Mouse (Mus musculus): ENCODE measurements at regions not wholly inside any gene's neighbourhood (a gene's known extent, or its start where the extent isn't known, plus 50 kb on each side); places are given as distances from the start of the nearest gene placed in this dataset.
"Not testable (repeated sequence)": the region's sequence is repeated elsewhere in the genome, so short reads cannot be mapped to it uniquely, and the experiment has no call there.

DNA sequence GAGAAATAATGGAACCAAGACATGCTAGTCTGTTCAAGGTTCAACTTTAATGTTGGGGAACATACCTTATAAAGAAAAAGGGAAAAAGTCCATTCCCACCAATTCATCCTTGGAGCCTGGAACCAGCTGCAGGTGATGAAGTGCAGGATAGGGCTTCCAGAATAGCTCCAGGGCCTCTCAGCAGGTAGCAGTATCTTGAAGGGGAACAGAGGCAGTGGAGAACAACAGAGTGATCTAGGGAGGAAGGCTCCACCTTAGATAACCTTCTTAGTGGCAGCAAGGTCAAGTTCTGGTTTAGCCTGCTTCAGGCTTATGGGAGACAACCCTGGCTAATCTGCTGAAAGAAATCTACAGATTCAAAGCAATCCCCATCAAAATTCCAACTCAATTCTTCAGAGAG, 161.8 kb upstream of the Ngly1 start:
- H3K36me3 ChIP-seq (replicated peaks; ENCODE audit: control insufficient read depth, insufficient read depth); H3K4me3 ChIP-seq (replicated peaks; ENCODE audit: low read length); H3K4me1 ChIP-seq (replicated peaks; ENCODE audit: control insufficient read depth, insufficient read depth, low read length); H3K27ac ChIP-seq; ATAC-seq (ENCODE audit: low FRiP score); H3K9me3 ChIP-seq (ENCODE audit: control insufficient read depth, low read length); DNase-seq (ENCODE audit: low spot score); H3K27me3 ChIP-seq (ENCODE audit: control insufficient read depth, insufficient read depth, low read length); H3K4me2 ChIP-seq (replicated peaks); H3K9ac ChIP-seq: not testable (repeated sequence)

DNA sequence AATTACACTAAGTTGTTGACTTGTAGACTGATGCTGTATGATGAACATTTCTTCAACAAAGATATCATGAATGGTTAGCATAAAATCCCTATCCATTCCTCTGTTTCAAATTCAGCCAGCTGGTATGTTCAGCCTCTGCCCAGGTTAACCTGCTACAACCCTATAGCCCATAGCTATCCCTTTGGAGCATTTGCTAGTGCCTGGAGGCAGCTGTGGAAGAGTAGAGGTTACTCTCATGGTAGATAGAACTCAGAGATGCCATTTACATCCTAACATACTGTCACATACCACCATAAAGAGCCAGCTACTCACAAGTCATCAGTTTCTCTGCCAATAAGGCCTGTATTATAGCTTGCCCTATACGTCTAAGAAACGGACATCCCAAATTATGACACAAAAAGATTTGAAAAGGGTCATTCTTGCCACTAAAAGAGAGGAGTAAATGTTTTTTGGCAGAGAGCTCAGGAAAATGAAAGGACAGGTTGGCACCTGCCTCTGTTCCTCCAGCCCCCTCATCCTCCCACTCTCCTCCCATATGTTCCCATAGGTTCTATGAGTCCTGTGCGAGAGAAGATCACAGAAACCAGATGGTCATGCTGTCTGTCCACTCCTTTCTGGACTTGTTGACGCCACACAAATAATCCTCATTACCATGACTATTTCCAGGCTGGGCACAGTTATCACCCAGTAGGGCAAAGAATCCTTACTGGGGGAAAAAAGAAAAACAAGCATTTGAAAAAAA, 156.5 kb upstream of the Ngly1 start:
- no peak for ATAC-seq (ENCODE audit: low FRiP score)
- H3K9me3 ChIP-seq (ENCODE audit: control insufficient read depth, low read length): no peaks in the 10 kb centered on the region
- H3K4me2 ChIP-seq (replicated peaks): no peak overlapping the region
- no peaks in the 10 kb centered on the region for H3K4me1 ChIP-seq (replicated peaks; ENCODE audit: control insufficient read depth, insufficient read depth, low read length)
- H3K27ac ChIP-seq: no peak overlapping the region
- no peak overlapping the region for H3K4me3 ChIP-seq (replicated peaks; ENCODE audit: low read length)
- H3K9ac ChIP-seq: no peak overlapping the region
- 84% methylated on average over 4 of the region's 4 CpGs for WGBS
- H3K27me3 ChIP-seq (ENCODE audit: control insufficient read depth, insufficient read depth, low read length): no peaks in the 10 kb centered on the region
- DNase-seq (ENCODE audit: low spot score): no peak
- no peaks in the 10 kb centered on the region for H3K36me3 ChIP-seq (replicated peaks; ENCODE audit: control insufficient read depth, insufficient read depth)

DNA sequence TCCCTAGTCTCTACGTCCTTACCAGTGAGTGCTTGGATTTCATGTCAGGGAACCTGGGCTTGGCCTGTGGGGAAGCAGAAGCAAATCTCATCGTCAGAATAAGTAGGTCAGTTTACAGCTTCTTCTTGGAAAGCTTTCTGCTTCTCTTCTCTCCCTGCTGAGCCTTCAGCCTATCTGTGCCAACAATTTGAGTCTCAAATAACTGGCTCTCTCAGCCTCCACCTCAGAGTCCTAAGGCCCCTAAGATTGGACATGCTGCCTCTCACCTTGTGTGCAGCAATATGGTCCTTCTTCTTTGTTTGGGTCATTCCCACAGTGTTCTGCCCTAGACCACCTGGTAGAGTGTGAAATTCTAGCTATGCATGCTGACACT, 156.0 kb upstream of the Ngly1 start:
- no peaks in the 10 kb centered on the region for H3K36me3 ChIP-seq (replicated peaks; ENCODE audit: control insufficient read depth, insufficient read depth)
- H3K4me1 ChIP-seq (replicated peaks; ENCODE audit: control insufficient read depth, insufficient read depth, low read length): no peaks in the 10 kb centered on the region
- H3K9ac ChIP-seq: no peak overlapping the region
- WGBS: 54% methylated on average over 2 of the region's 2 CpGs
- H3K4me2 ChIP-seq (replicated peaks): no peak overlapping the region
- H3K27ac ChIP-seq: no peak overlapping the region
- no peaks in the 10 kb centered on the region for H3K27me3 ChIP-seq (ENCODE audit: control insufficient read depth, insufficient read depth, low read length)
- DNase-seq (ENCODE audit: low spot score): no peak
- no peaks in the 10 kb centered on the region for H3K9me3 ChIP-seq (ENCODE audit: control insufficient read depth, low read length)
- H3K4me3 ChIP-seq (replicated peaks; ENCODE audit: low read length): no peak overlapping the region
- ATAC-seq (ENCODE audit: low FRiP score): no peak

DNA sequence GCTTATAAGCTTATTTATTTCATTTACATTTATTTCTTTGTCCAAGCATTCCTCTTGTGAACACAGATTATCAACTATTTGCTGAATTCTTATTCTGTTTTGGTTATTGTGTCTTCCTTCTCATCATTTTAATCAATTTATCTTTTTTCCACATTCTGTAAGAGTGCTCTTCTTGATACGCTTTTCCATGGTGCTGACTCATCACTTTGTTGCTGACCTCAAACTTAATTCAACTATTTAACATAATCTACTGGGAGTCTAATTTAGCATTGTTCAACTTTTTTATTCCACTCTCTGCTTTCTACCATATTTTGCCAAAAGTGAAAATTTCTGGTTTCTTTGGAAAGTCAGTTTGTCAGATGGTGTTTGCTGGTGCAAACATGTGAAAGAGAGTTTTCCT, 139.7 kb upstream of the Ngly1 start:
- no peak overlapping the region for H3K27ac ChIP-seq
- no peak overlapping the region for H3K4me3 ChIP-seq (replicated peaks; ENCODE audit: low read length)
- H3K36me3 ChIP-seq (replicated peaks; ENCODE audit: control insufficient read depth, insufficient read depth): no peaks in the 10 kb centered on the region
- DNase-seq (ENCODE audit: low spot score): no peak
- H3K9me3 ChIP-seq (ENCODE audit: control insufficient read depth, low read length): no peaks in the 10 kb centered on the region
- no peak overlapping the region for H3K4me2 ChIP-seq (replicated peaks)
- 88% methylated on average over 1 of the region's 1 CpGs for WGBS
- H3K27me3 ChIP-seq (ENCODE audit: control insufficient read depth, insufficient read depth, low read length): no peaks in the 10 kb centered on the region
- H3K9ac ChIP-seq: no peak overlapping the region
- H3K4me1 ChIP-seq (replicated peaks; ENCODE audit: control insufficient read depth, insufficient read depth, low read length): no peaks in the 10 kb centered on the region
- ATAC-seq (ENCODE audit: low FRiP score): no peak

DNA sequence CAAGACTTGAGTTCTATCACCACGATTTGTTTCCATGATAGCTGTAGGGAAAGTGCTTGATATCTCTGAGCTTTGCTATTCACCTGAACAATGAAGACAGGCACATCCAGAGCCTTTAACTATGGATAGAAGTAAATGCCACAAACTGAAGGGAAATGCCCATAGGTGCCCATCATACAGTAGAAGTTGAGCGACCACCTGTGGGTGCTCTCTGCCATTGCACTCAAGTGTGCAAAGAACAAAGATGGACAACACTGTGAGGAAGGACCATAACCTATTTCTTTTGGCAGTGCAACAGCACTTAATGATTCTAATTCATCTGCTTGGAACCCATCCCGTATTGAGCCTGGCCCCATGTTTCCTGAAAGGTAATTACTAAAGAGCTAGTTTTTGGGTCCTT, 116.4 kb upstream of the Ngly1 start:
- H3K4me2 ChIP-seq (replicated peaks): no peak overlapping the region
- 88% methylated on average over 3 of the region's 3 CpGs for WGBS

DNA sequence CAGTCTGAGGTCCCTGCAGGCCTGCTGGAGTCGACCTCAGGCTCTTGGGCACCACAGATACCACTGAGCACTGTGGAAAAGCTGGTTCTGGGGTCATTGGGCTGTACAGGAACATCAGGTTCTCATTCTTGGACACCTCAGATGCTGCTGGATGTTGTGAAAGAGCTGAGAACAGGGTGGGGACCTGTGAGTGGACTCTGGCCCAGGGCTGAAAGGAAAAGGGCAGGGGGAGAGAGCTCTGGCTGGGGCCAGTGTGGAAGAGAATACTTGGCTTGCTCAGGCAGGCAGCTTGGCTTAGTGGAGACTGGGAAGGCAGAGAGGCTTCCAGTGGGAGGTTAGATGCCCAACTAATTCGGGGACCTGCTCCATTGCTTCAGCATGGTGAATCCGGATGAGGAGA, 115.7 kb upstream of the Ngly1 start:
- 74% methylated on average over 3 of the region's 3 CpGs for WGBS
- ATAC-seq (ENCODE audit: low FRiP score) (no peak), DNase-seq (ENCODE audit: low spot score) (no peak)
- no peak overlapping the region for H3K27ac ChIP-seq
- H3K9me3 ChIP-seq (ENCODE audit: control insufficient read depth, low read length): no peaks in the 10 kb centered on the region
- H3K4me2 ChIP-seq (replicated peaks): no peak overlapping the region
- no peak overlapping the region for H3K4me3 ChIP-seq (replicated peaks; ENCODE audit: low read length)
- no peaks in the 10 kb centered on the region for H3K27me3 ChIP-seq (ENCODE audit: control insufficient read depth, insufficient read depth, low read length)
- no peak overlapping the region for H3K9ac ChIP-seq
- H3K36me3 ChIP-seq (replicated peaks; ENCODE audit: control insufficient read depth, insufficient read depth): no peaks in the 10 kb centered on the region
- H3K4me1 ChIP-seq (replicated peaks; ENCODE audit: control insufficient read depth, insufficient read depth, low read length): no peaks in the 10 kb centered on the region

More for the DNA sequence above, 116.4 kb upstream of the Ngly1 start:
- Histone ChIP-seq H3K4me3 (replicated peaks; ENCODE audit: low read length) (no peak overlapping the region), H3K9me3 (ENCODE audit: control insufficient read depth, low read length) (no peaks in the 10 kb centered on the region), H3K4me1 (replicated peaks; ENCODE audit: control insufficient read depth, insufficient read depth, low read length) (no peaks in the 10 kb centered on the region), H3K9ac (no peak overlapping the region), H3K36me3 (replicated peaks; ENCODE audit: control insufficient read depth, insufficient read depth) (no peaks in the 10 kb centered on the region), H3K27me3 (ENCODE audit: control insufficient read depth, insufficient read depth, low read length) (no peaks in the 10 kb centered on the region), H3K27ac (no peak overlapping the region)
- DNase-seq (ENCODE audit: low spot score): no peak
- no peak for ATAC-seq (ENCODE audit: low FRiP score)

DNA sequence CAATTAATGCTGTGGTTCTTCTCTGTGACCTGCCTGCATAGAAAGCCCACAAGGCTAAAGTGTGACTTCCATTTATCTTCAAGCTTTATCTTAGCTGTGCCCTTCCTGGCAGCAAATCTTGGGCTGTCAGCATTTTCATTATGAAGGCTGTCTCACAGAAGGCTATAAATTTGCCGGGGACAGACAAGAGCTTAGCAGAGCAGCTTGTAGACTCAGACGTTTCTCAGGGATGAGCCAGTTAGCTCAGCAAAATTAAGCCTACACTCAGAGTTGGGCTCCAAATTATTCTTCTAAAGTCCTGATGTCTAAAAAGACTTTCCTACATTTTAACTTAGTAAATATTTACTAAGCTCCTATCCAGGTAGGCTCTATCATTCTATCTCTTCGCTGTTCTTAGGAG, 112.9 kb upstream of the Ngly1 start:
- 76% methylated on average over 3 of the region's 3 CpGs for WGBS
- ATAC-seq (ENCODE audit: low FRiP score) (no peak), DNase-seq (ENCODE audit: low spot score) (no peak)
- H3K36me3 ChIP-seq (replicated peaks; ENCODE audit: control insufficient read depth, insufficient read depth): no peaks in the 10 kb centered on the region
- H3K9me3 ChIP-seq (ENCODE audit: control insufficient read depth, low read length): no peaks in the 10 kb centered on the region
- H3K4me1 ChIP-seq (replicated peaks; ENCODE audit: control insufficient read depth, insufficient read depth, low read length): no peaks in the 10 kb centered on the region
- no peak overlapping the region for H3K4me2 ChIP-seq (replicated peaks)
- no peaks in the 10 kb centered on the region for H3K27me3 ChIP-seq (ENCODE audit: control insufficient read depth, insufficient read depth, low read length)
- no peak overlapping the region for H3K4me3 ChIP-seq (replicated peaks; ENCODE audit: low read length)
- no peak overlapping the region for H3K27ac ChIP-seq
- no peak overlapping the region for H3K9ac ChIP-seq

DNA sequence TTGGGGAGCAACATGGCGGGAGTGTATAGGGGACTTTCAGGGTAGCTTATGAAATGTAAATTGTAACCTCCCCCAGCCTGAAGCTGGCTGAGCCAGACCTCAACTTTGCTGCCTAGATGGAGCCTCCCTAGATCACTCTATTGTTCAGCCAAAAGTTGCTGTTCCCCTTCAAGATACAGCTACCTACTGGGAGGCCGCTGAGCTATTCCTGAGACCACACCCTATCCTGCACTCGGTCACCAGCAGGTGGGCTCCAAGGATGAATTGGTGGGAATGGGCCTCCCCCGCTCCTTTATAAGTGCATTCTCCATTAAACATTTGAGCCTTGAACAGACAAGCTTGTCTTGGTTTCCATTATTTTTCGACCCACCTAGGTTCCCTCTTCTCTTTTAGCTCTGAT, 104.8 kb upstream of the Ngly1 start:
- Histone ChIP-seq H3K9ac (no peak overlapping the region), H3K27ac (no peak overlapping the region), H3K36me3 (replicated peaks; ENCODE audit: control insufficient read depth, insufficient read depth) (no peaks in the 10 kb centered on the region), H3K4me1 (replicated peaks; ENCODE audit: control insufficient read depth, insufficient read depth, low read length) (no peaks in the 10 kb centered on the region), H3K4me3 (replicated peaks; ENCODE audit: low read length) (no peak overlapping the region), H3K4me2 (replicated peaks) (no peak overlapping the region), H3K9me3 (ENCODE audit: control insufficient read depth, low read length) (no peaks in the 10 kb centered on the region), H3K27me3 (ENCODE audit: control insufficient read depth, insufficient read depth, low read length) (no peaks in the 10 kb centered on the region)
- DNase-seq (ENCODE audit: low spot score): no peak
- 88% methylated on average over 5 of the region's 5 CpGs for WGBS
- ATAC-seq (ENCODE audit: low FRiP score): no peak

DNA sequence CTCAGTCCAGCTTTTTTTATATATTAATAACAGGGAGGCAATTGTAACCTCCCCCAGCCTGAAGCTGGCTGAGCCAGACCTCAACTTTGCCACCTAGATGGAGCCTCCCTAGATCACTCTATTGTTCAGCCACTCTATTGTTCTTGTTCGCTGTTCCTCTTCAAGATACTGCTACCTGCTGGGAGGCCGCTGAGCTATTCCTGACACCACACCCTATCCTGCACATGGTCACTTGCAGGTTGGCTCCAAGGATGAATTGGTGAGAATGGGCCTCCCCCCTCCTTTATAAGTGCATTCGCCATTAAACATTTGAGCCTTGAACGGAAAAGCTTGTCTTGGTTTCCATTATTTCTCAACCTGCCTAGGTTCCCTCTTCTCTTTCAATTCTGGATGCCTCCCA, 102.3 kb upstream of the Ngly1 start:
- Histone ChIP-seq H3K9me3 (ENCODE audit: control insufficient read depth, low read length) (no peaks in the 10 kb centered on the region), H3K4me1 (replicated peaks; ENCODE audit: control insufficient read depth, insufficient read depth, low read length) (no peaks in the 10 kb centered on the region), H3K27ac (no peak overlapping the region), H3K4me2 (replicated peaks) (no peak overlapping the region), H3K36me3 (replicated peaks; ENCODE audit: control insufficient read depth, insufficient read depth) (no peaks in the 10 kb centered on the region), H3K4me3 (replicated peaks; ENCODE audit: low read length) (no peak overlapping the region), H3K27me3 (ENCODE audit: control insufficient read depth, insufficient read depth, low read length) (no peaks in the 10 kb centered on the region), H3K9ac (no peak overlapping the region)
- WGBS: 39% methylated on average over 4 of the region's 4 CpGs
- ATAC-seq (ENCODE audit: low FRiP score) (no peak), DNase-seq (ENCODE audit: low spot score) (no peak)

DNA sequence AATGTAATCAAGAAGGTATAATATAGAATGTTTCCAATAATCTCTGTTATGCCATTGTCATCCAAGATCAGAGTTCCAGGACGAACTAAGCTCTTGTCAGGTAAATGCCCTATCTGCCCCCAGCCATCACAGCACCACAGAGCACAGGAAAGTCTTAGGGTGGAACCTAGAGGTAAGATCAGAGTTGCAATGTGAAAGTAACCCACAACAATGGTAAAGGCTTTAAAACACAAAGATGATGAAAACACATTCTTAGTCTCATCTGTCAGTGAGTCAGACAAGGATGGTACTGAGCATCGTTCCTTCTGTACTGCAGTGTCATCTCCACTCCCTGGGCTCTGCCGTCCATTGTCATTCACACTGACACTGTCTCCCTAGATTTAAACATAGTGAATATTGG, 97.3 kb upstream of the Ngly1 start:
- Histone ChIP-seq H3K4me3 (replicated peaks; ENCODE audit: low read length) (no peak overlapping the region), H3K27ac (no peak overlapping the region), H3K4me1 (replicated peaks; ENCODE audit: control insufficient read depth, insufficient read depth, low read length) (no peaks in the 10 kb centered on the region), H3K4me2 (replicated peaks) (no peak overlapping the region), H3K27me3 (ENCODE audit: control insufficient read depth, insufficient read depth, low read length) (no peaks in the 10 kb centered on the region), H3K36me3 (replicated peaks; ENCODE audit: control insufficient read depth, insufficient read depth) (no peaks in the 10 kb centered on the region), H3K9me3 (ENCODE audit: control insufficient read depth, low read length) (no peaks in the 10 kb centered on the region), H3K9ac (no peak overlapping the region)
- WGBS: 91% methylated on average over 3 of the region's 3 CpGs
- DNase-seq (ENCODE audit: low spot score): no peak
- ATAC-seq (ENCODE audit: low FRiP score): no peak
